Mouse (Mus musculus): ENCODE data around the gene Akt2. TPM values are rescaled to one million over a fixed set of nuclear protein-coding genes. Genes with fewer than 3 reads are reported as not detected.
"Not testable (repeated sequence)": the region's sequence is repeated elsewhere in the genome, so short reads cannot be mapped to it uniquely, and the experiment has no call there.

Akt2 gene
- polyA plus RNA-seq, 1 experiment from 2014 or later, result 98.8 TPM

DNA sequence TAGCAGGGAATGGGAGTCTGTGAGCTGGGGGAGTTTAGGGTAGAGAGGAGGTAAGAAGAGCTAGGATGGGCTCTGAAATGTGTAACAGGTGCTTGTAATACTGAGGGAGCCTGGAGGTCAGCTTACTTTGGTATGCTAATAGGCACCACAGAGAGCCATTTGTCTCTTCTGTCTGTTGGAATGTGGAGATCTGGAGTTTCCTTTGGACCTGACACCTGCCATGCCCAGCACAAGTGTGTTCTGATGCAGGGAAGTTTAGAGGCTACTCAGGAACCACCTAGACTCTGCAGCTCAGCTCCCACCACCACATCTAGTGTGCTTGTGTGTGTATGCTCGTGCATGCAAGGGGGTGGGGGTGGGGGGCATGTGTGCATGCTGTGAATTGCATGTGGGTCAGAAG, 30.9 kb downstream of the Akt2 start:
- H3K4me3 ChIP-seq (replicated peaks), result no peak overlapping the region
- H3K4me2 ChIP-seq, result no peak overlapping the region
- WGBS, result 74% methylated on average over 1 of the region's 1 CpGs
- no peaks in the 10 kb centered on the region for H3K27me3 ChIP-seq
- peaks cover 96% of the 10 kb centered on the region for H3K36me3 ChIP-seq
- no peak for ATAC-seq (ENCODE audit: insufficient number of reproducible peaks, insufficient read depth, low FRiP score, low TSS enrichment, low read depth)
- H3K9me3 ChIP-seq, result no peaks in the 10 kb centered on the region
- H3K9ac ChIP-seq (replicated peaks), result no peak overlapping the region
- H3K27ac ChIP-seq, result no peak overlapping the region
- H3K4me1 ChIP-seq (replicated peaks), result no peaks in the 10 kb centered on the region

DNA sequence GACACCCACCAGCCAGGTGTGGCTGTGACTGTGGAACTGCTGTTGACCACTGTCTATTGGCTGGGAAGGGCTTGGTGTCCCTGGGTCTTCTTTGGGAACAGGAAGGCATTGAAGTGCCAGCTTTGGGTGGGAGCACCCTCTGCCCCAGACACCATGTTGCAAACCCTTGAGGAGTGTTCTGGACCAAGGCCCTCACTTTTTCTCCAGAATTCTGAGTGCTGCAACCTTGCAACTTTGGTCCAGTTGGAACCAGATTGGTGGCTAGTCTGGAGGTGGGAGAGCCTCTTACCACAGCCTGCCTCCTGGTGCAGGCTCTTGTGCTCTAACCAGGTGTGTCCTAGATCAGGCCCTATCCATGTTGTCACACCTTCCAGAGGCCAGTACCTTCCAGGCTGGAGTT, 33.6 kb downstream of the Akt2 start:
- H3K4me3 ChIP-seq (replicated peaks), result no peak overlapping the region
- H3K36me3 ChIP-seq, result peaks cover 97% of the 10 kb centered on the region
- no peak overlapping the region for H3K9ac ChIP-seq (replicated peaks)
- H3K27ac ChIP-seq, result no peak overlapping the region
- no peaks in the 10 kb centered on the region for H3K27me3 ChIP-seq
- no peaks in the 10 kb centered on the region for H3K9me3 ChIP-seq
- no peak overlapping the region for H3K4me2 ChIP-seq
- H3K4me1 ChIP-seq (replicated peaks), result no peaks in the 10 kb centered on the region
- no peak for ATAC-seq (ENCODE audit: insufficient number of reproducible peaks, insufficient read depth, low FRiP score, low TSS enrichment, low read depth)

DNA sequence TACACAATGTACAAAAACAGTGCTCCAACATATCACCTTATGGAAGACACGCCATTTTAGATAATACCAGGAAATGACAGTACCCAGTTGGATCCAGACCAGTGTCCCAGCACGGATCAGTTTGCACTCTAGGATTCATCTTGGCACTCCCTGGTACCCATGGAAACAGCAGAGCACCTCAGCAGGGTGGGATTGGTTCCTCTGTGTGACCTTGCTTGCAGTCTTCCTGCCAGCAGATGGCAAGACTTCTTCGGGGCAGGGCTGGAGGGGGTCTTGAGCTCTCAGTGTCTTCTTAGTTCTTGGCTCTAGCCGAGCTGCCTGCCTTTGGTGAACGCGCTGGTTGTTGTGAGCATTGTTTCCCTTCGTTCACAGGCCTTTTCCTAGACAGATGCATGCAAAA, 36.4 kb downstream of the Akt2 start:
- Histone ChIP-seq H3K4me2 (no peak overlapping the region), H3K4me1 (replicated peaks) (no peaks in the 10 kb centered on the region), H3K36me3 (peaks cover 93% of the 10 kb centered on the region), H3K4me3 (replicated peaks) (no peak overlapping the region), H3K9ac (replicated peaks) (0 out of 2 replicates have a peak overlapping the region, but pooled peaks have one; percentile 18), H3K27me3 (no peaks in the 10 kb centered on the region), H3K9me3 (no peaks in the 10 kb centered on the region), H3K27ac (no peak overlapping the region)
- WGBS, result 89% methylated on average over 7 of the region's 7 CpGs
- no peak for ATAC-seq (ENCODE audit: insufficient number of reproducible peaks, insufficient read depth, low FRiP score, low TSS enrichment, low read depth)

DNA sequence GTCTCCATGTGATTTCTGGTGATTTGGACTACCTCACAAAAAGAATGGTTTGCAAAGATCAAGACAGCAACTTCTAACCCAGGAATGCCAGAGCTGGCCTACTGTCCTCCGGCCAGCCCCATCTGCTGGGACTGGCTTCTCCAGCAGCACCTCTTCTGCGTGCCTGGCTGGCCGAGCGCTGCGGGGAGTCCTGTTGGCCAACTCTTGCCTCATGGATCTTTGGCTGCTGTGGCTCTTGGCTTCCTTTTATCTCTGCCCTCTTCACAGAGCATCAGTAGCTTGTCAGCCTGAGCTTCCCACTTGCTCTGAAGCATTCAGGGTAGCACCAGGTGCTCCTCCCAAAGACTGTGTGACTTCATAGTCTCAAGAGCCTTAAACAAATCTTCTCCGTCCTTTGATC, 36.8 kb downstream of the Akt2 start:
- Histone ChIP-seq H3K4me1 (replicated peaks) (no peaks in the 10 kb centered on the region), H3K9ac (replicated peaks) (no peak overlapping the region), H3K27me3 (no peaks in the 10 kb centered on the region), H3K4me3 (replicated peaks) (no peak overlapping the region), H3K27ac (no peak overlapping the region), H3K36me3 (peaks cover 93% of the 10 kb centered on the region), H3K4me2 (no peak overlapping the region), H3K9me3 (no peaks in the 10 kb centered on the region)
- WGBS, result 97% methylated on average over 6 of the region's 6 CpGs
- ATAC-seq (ENCODE audit: insufficient number of reproducible peaks, insufficient read depth, low FRiP score, low TSS enrichment, low read depth), result no peak

DNA sequence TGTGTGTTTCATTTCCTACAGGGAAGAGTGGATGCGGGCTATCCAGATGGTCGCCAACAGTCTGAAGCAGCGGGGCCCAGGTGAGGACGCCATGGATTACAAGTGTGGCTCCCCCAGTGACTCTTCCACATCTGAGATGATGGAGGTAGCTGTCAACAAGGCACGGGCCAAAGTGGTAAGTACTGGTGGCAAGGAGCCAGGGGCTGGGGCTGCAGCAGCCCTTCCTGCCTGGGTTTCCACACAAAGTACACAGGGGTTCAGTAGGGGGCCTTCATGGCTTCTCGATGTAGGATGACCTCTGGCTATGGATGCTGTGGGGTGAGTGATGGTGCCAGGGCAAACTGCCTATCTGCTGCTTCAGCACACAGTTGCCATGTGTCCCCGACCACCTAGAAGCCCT, 37.5 kb downstream of the Akt2 start:
- not testable (repeated sequence) for H3K9ac ChIP-seq (replicated peaks)
- WGBS, result 94% methylated on average over 7 of the region's 7 CpGs

DNA sequence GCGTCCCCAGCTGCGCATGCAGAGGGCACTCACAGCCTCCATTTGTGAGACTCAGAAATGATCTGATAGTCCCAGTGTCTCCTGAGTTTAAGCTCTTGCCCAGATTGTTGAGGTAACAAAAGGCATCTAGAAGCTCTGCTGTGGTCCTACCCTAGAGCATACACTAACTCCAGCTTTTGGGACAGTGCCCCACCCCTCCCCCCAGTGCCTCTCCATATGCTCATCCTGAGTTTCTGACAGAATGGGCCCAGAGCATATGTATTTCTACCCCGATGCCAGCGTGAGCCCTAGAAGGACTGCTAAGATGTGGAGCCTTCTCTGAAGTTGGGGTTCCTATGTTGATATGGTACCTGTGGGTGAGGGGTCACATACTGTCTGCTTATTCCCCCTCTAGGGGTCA, 40.1 kb downstream of the Akt2 start:
- Histone ChIP-seq H3K9me3 (no peaks in the 10 kb centered on the region), H3K4me3 (replicated peaks) (no peak overlapping the region), H3K27ac (no peak overlapping the region), H3K4me1 (replicated peaks) (no peaks in the 10 kb centered on the region), H3K36me3 (peaks cover 91% of the 10 kb centered on the region), H3K4me2 (no peak overlapping the region), H3K9ac (replicated peaks) (no peak overlapping the region), H3K27me3 (no peaks in the 10 kb centered on the region)
- WGBS, result 96% methylated on average over 4 of the region's 4 CpGs
- ATAC-seq (ENCODE audit: insufficient number of reproducible peaks, insufficient read depth, low FRiP score, low TSS enrichment, low read depth), result no peak

More for the DNA sequence above, 37.5 kb downstream of the Akt2 start:
- ATAC-seq (ENCODE audit: insufficient number of reproducible peaks, insufficient read depth, low FRiP score, low TSS enrichment, low read depth); H3K4me2 ChIP-seq; H3K9me3 ChIP-seq; H3K27ac ChIP-seq; H3K4me1 ChIP-seq (replicated peaks); H3K4me3 ChIP-seq (replicated peaks); H3K27me3 ChIP-seq: not testable (repeated sequence)
- H3K36me3 ChIP-seq, result peaks cover 91% of the 10 kb centered on the region

DNA sequence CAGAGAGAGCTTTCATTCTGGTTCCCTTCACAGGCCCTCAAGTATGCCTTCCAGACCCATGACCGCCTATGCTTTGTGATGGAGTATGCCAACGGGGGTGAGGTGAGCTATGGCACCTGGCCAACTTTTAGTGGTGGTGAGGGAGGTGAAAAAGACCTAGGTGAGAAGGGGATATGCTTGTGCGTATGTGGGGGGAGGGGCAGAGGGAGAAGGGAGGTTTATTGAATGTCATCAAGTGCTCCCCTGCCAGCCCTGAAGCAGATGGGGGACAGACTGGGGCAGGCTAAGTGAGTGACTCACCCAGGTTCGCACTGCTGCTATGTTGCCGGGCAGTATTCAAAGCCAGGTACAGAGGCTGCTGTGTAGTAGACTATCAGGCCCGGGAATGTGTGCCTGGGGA, 41.8 kb downstream of the Akt2 start:
- Histone ChIP-seq H3K4me3 (replicated peaks) (no peak overlapping the region), H3K4me1 (replicated peaks) (no peaks in the 10 kb centered on the region), H3K4me2 (no peak overlapping the region), H3K36me3 (peaks cover 91% of the 10 kb centered on the region), H3K27ac (no peak overlapping the region), H3K27me3 (no peaks in the 10 kb centered on the region), H3K9ac (replicated peaks) (no peak overlapping the region), H3K9me3 (no peaks in the 10 kb centered on the region)
- ATAC-seq (ENCODE audit: insufficient number of reproducible peaks, insufficient read depth, low FRiP score, low TSS enrichment, low read depth), result no peak
- WGBS, result 92% methylated on average over 6 of the region's 6 CpGs

DNA sequence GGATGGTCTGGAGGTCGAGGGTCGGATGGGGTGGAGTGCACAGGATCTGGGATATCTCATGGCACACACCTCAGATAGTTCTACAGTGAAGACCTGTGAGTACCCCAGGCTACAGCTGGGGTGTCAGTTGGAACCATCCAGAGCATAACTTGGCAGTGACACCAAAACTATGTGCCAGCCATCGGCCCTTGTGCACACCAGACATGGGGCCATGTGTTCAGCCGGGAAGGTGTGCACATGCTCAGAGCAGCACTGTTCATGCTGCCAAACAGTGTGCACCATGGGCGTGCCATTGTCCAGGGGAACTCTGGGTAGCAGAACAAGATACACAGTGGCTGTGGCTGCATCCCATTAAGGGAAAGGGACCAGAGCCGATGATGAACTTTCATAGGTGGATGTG, 43.3 kb downstream of the Akt2 start:
- peaks cover 80% of the 10 kb centered on the region for H3K36me3 ChIP-seq
- whole genome bisulfite sequencing, result 97% methylated on average over 6 of the region's 6 CpGs
- no peaks in the 10 kb centered on the region for H3K27me3 ChIP-seq
- no peak for ATAC-seq (ENCODE audit: insufficient number of reproducible peaks, insufficient read depth, low FRiP score, low TSS enrichment, low read depth)
- no peak overlapping the region for H3K4me3 ChIP-seq (replicated peaks)
- H3K4me1 ChIP-seq (replicated peaks), result no peaks in the 10 kb centered on the region
- H3K27ac ChIP-seq, result no peak overlapping the region
- no peak overlapping the region for H3K9ac ChIP-seq (replicated peaks)
- no peaks in the 10 kb centered on the region for H3K9me3 ChIP-seq
- no peak overlapping the region for H3K4me2 ChIP-seq

DNA sequence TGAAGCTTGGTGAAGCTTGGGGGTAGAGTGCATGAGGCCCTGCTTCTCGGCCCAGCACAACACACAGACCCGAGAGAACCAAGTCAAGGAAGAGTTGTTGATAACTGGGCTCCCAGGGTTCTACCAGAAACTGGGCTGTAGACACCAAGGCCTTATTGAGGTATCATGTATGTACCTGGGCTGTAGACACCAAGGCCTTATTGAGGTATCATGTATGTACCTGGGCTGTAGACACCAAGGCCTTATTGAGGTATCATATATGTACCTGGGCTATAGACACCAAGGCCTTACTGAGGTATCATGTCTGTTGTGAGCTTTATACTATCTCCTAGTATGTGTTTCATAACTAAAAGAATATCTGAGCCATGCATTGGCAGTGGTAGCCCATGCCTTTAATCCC, 43.7 kb downstream of the Akt2 start:
- H3K9me3 ChIP-seq; H3K27me3 ChIP-seq; H3K4me3 ChIP-seq (replicated peaks); H3K4me2 ChIP-seq; H3K27ac ChIP-seq; H3K9ac ChIP-seq (replicated peaks); H3K4me1 ChIP-seq (replicated peaks); ATAC-seq (ENCODE audit: insufficient number of reproducible peaks, insufficient read depth, low FRiP score, low TSS enrichment, low read depth): not testable (repeated sequence)
- peaks cover 80% of the 10 kb centered on the region for H3K36me3 ChIP-seq
- 94% methylated on average over 2 of the region's 2 CpGs for WGBS

DNA sequence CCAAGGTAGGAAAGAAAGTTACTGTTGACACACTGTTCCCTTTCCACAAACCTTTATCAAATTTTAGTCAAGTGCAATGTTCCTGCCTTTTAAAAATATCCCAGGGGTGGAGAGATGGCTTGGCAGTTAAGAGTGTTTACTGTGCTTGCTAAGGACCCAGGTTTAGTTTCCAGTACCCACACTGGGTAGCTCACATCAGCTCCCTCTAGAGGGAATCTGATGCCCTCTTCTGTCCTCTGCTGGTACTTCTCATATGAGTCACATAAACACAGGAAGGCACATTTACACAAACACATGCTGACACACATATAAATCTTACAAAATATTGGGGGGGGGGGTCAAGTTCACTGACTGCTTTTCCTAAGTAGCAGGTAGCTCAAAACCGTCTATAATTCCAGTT, 53.1 kb downstream of the Akt2 start:
- 60% methylated on average over 1 of the region's 1 CpGs for WGBS
- no peak overlapping the region for H3K4me2 ChIP-seq
- H3K4me1 ChIP-seq (replicated peaks), result no peaks in the 10 kb centered on the region
- H3K36me3 ChIP-seq, result peaks cover 4% of the 10 kb centered on the region
- no peak for ATAC-seq (ENCODE audit: insufficient number of reproducible peaks, insufficient read depth, low FRiP score, low TSS enrichment, low read depth)
- no peak overlapping the region for H3K4me3 ChIP-seq (replicated peaks)
- H3K27me3 ChIP-seq, result no peaks in the 10 kb centered on the region
- H3K27ac ChIP-seq, result no peak overlapping the region
- H3K9ac ChIP-seq (replicated peaks), result no peak overlapping the region
- H3K9me3 ChIP-seq, result no peaks in the 10 kb centered on the region

DNA sequence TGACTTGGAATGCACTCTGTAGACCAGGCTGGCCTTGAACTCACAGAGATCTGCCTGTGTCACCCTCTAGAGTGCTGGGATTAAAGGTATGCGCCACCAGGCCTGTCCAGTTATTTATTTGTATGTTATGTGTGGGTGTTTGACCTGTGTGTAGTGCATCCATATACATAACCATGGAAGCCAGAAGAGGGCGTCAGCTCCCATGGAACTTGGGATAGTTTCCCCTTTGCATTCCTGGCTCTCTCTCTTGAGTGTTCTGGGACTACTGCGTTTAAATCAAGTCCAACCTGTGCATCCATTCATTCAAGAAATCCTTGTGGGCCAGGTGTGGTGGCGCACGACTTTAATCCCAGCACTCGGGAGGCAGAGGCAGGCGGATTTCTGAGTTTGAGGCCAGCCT, 55.2 kb downstream of the Akt2 start:
- peaks cover 6% of the 10 kb centered on the region; the same call in 1 of the 2 replicates for H3K27me3 ChIP-seq
- no peaks in the 10 kb centered on the region for H3K4me1 ChIP-seq (replicated peaks)
- ATAC-seq (ENCODE audit: insufficient number of reproducible peaks, insufficient read depth, low FRiP score, low TSS enrichment, low read depth), result no peak
- no peak overlapping the region for H3K9ac ChIP-seq (replicated peaks)
- H3K36me3 ChIP-seq, result no peaks in the 10 kb centered on the region
- H3K4me3 ChIP-seq (replicated peaks), result no peak overlapping the region
- no peak overlapping the region for H3K27ac ChIP-seq
- no peaks in the 10 kb centered on the region for H3K9me3 ChIP-seq
- H3K4me2 ChIP-seq, result no peak overlapping the region
- WGBS, result 86% methylated on average over 7 of the region's 7 CpGs

DNA sequence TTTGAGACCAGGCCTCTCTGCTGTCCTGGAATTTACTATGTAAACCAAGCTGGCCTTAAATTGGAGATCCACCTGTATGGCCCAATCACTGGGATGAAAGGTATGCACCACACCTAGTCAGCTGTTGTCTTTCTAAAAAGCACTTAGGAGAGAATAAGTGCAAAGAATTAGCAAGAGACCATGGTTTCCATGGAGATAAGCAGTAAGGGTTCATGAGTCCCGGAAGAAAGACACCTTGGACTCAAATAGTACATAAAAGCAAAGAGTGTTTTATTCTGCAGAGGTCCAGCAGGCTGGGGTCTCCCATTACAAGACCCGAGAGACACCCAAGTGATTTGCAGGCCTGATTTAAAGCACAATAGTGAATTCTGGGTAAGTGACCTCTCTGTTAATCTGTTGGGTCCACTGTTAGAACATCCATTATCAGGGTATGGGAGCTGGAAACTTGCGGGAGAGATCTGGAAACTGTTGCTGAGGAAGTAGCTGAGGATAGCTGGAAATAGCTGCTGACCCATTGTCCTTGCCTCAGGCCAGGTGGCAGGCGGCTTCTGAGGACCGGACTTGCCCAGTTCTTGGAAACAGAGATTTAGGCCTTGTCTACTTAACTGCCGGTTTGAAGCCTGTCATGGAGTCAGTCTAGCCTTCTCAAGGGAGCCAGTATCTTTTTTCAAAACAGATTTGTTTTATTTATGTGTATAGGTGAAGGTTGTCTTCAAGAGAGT, 56.1 kb downstream of the Akt2 start:
- no peak for ATAC-seq (ENCODE audit: insufficient number of reproducible peaks, insufficient read depth, low FRiP score, low TSS enrichment, low read depth)

More for the DNA sequence above, 56.1 kb downstream of the Akt2 start:
- no peak overlapping the region for H3K4me3 ChIP-seq (replicated peaks)
- no peaks in the 10 kb centered on the region for H3K9me3 ChIP-seq
- 83% methylated on average over 6 of the region's 6 CpGs for WGBS
- no peak overlapping the region for H3K27ac ChIP-seq
- H3K4me2 ChIP-seq, result no peak overlapping the region
- peaks cover 12% of the 10 kb centered on the region for H3K27me3 ChIP-seq
- no peak overlapping the region for H3K9ac ChIP-seq (replicated peaks)
- no peaks in the 10 kb centered on the region for H3K36me3 ChIP-seq
- no peaks in the 10 kb centered on the region for H3K4me1 ChIP-seq (replicated peaks)
